Mouse (Mus musculus): Measurements from ENCODE around the gene Cdh12.
"Not testable (repeated sequence)": the region's sequence is repeated elsewhere in the genome, so short reads cannot be mapped to it uniquely, and the experiment has no call there.

DNA sequence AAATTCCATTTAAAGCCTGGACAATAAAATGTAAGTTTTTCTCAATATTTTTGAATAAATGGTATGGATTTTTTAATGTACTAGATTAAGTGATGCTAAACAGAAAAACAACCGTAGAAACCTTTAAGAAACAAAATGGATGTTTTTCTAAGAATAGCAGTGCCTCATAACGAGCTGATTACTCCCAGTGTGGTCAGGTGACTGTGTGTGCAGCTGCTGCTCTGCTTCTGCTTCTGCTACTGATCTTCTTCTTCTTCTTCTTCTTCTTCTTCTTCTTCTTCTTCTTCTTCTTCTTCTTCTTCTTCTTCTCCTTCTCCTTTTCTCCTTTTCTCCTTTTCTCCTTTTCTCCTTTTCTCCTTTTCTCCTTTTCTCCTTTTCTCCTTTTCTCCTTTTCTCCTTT, 220.4 kb downstream of the Cdh12 start:
- not testable (repeated sequence) for TF ChIP-seq POLR2A (IDR thresholded peaks at IDR 0.05; ENCODE audit: control insufficient read depth, low read depth, low read length); CTCF (IDR thresholded peaks at IDR 0.05; ENCODE audit: control insufficient read depth, insufficient read depth, insufficient replicate concordance, low read depth, low read length)
